13 mouse cellular contexts compared by ENCODE assay signal in genomic region chr2:165629900-165630299, GRCm38 (mm10). TPM values are rescaled to one million over a fixed set of nuclear protein-coding genes. Genes with fewer than 3 reads are reported as not detected.
A peak's percentile ranks its signal among the peaks of the same experiment; 100 is the strongest.
DNase-seq lines count a peak whose midpoint lies in the region; ATAC-seq and TF ChIP-seq lines count a peak whose summit lies in the region.
"Had no signal": no experiment of that assay in that cellular context is flagged by ENCODE, and none has a peak within 500 bp of the region (broad histone marks: within the 10 kb centered on the region; RNA-seq: fewer than 3 reads in every experiment).

No protein-coding gene starts in this region.

- no peaks in the 10 kb centered on the region for H3K36me3 ChIP-seq in limb, embryonic 14.5 days (ENCODE audit: control insufficient read depth, insufficient read depth, low read length)
- no peaks in the 10 kb centered on the region for H3K36me3 ChIP-seq in limb, embryonic 10.5 days
- peaks cover 7% of the 10 kb centered on the region for H3K36me3 ChIP-seq in embryonic facial prominence, embryonic 10.5 days (replicated peaks)
- H3K36me3 ChIP-seq: G1E; heart, embryonic 12.5 days had no signal

- WGBS in limb, embryonic 14.5 days: 44% methylated on average over 8 of the region's 8 CpGs
- 41% methylated on average over 8 of the region's 8 CpGs for WGBS in limb, embryonic 10.5 days
- WGBS in embryonic facial prominence, embryonic 10.5 days: 34% methylated on average over 8 of the region's 8 CpGs

- no peak overlapping the region for H3K4me3 ChIP-seq in limb, embryonic 14.5 days (replicated peaks; ENCODE audit: low read length)
- H3K4me3 ChIP-seq in limb, embryonic 10.5 days: no peak overlapping the region
- H3K4me3 ChIP-seq in embryonic facial prominence, embryonic 10.5 days: no peak overlapping the region
- H3K4me3 ChIP-seq: heart, embryonic 12.5 days had no signal

- H3K27me3 ChIP-seq in limb, embryonic 14.5 days (ENCODE audit: control insufficient read depth, insufficient read depth, low read length): no peaks in the 10 kb centered on the region
- no peaks in the 10 kb centered on the region; the same call in 1 of the 2 replicates for H3K27me3 ChIP-seq in limb, embryonic 10.5 days (ENCODE audit: low read depth, poor library complexity, severe bottlenecking)
- H3K27me3 ChIP-seq in embryonic facial prominence, embryonic 10.5 days (replicated peaks; ENCODE audit: low read depth, poor library complexity, severe bottlenecking): no peaks in the 10 kb centered on the region
- H3K27me3 ChIP-seq: heart, embryonic 12.5 days had no signal

- TF ChIP-seq POLR2A in limb, embryonic 14.5 days (IDR thresholded peaks at IDR 0.05; ENCODE audit: borderline replicate concordance, extremely low read depth, insufficient read depth, insufficient read length): no peak

- H3K27ac ChIP-seq in limb, embryonic 14.5 days (replicated peaks; ENCODE audit: low read depth, low read length): no peak overlapping the region
- H3K27ac ChIP-seq in limb, embryonic 10.5 days: no peak overlapping the region
- H3K27ac ChIP-seq in embryonic facial prominence, embryonic 10.5 days (replicated peaks): 0 out of 2 replicates have a peak overlapping the region, but pooled peaks have one; percentile 26

- no peak overlapping the region for H3K9ac ChIP-seq in limb, embryonic 14.5 days (ENCODE audit: low read depth, low read length, severe bottlenecking)
- H3K9ac ChIP-seq: heart, embryonic 12.5 days had no signal

- peaks cover 7% of the 10 kb centered on the region for H3K4me1 ChIP-seq in limb, embryonic 14.5 days (ENCODE audit: control insufficient read depth, insufficient read depth, low read length)
- peaks cover 48% of the 10 kb centered on the region for H3K4me1 ChIP-seq in limb, embryonic 10.5 days
- peaks cover 55% of the 10 kb centered on the region for H3K4me1 ChIP-seq in embryonic facial prominence, embryonic 10.5 days
- H3K4me1 ChIP-seq: heart, embryonic 12.5 days had no signal

- peak; percentile 26 for DNase-seq in adrenal gland, postnatal 14 days
- no peak for DNase-seq in adrenal gland, adult 8-10 months
- peak; percentile 17 for DNase-seq in limb, embryonic 14.5 days (ENCODE audit: low spot score)
- DNase-seq in limb, embryonic 10.5 days (ENCODE audit: low spot score): no peak
- DNase-seq in embryonic facial prominence, embryonic 10.5 days (ENCODE audit: low spot score): peak; percentile 38
- DNase-seq in retina, postnatal 1 day: peak; percentile 65
- DNase-seq in layer of hippocampus, adult 8-10 months (ENCODE audit: low spot score in 2 of 2): no peak
- no peak for DNase-seq in frontal cortex, postnatal 36 days (ENCODE audit: low spot score in 2 of 2)
- DNase-seq: kidney, postnatal 4 days; lung, adult 18-20 months; thymus, postnatal 14 days had no signal

- no peak overlapping the region for H3K4me2 ChIP-seq in limb, embryonic 14.5 days (replicated peaks; ENCODE audit: low read depth, low read length, severe bottlenecking)
- H3K4me2 ChIP-seq: heart, embryonic 12.5 days had no signal

- ATAC-seq in limb, embryonic 14.5 days (ENCODE audit: low FRiP score, low read depth): peak; percentile 62

- no peaks in the 10 kb centered on the region for H3K9me3 ChIP-seq in limb, embryonic 14.5 days (ENCODE audit: control insufficient read depth, low read length)
- no peaks in the 10 kb centered on the region for H3K9me3 ChIP-seq in limb, embryonic 10.5 days (replicated peaks)
- H3K9me3 ChIP-seq in embryonic facial prominence, embryonic 10.5 days: no peaks in the 10 kb centered on the region
- H3K9me3 ChIP-seq: G1E; heart, embryonic 12.5 days had no signal

RNA-seq across cellular contexts. Expression of gene Eya2, which starts 35.1 kb away (rescaled TPM):
- total RNA-seq in adrenal gland, postnatal 14 days (2021): 3.2 and 5.3 TPM in 2 replicates
- 1 to 10 TPM; 2.1 to 5.0 (median 3.9) TPM for total RNA-seq in adrenal gland, adult 8-10 months (2022)
- 32.6 and 48.5 TPM in 2 replicates for polyA plus RNA-seq in limb, embryonic 14.5 days (2012; rRNA removed)
- 18.8 and 22.4 TPM in 2 replicates for polyA plus RNA-seq in limb, embryonic 14.5 days (2014; fragmentation: Nextera tagmentation; extraction: Ambion mirVana)
- 6.9 and 7.7 TPM in 2 replicates for polyA plus RNA-seq in limb, embryonic 10.5 days (2016; fragmentation: Nextera tagmentation; extraction: Ambion mirVana)
- 38.6 and 41.9 TPM in 2 replicates for polyA plus RNA-seq in embryonic facial prominence, embryonic 10.5 days (2016; fragmentation: Nextera tagmentation; extraction: Ambion mirVana)
- total RNA-seq in layer of hippocampus, adult 8-10 months (2022): 1 to 10 TPM; 2.6 to 4.5 (median 3.0) TPM
- total RNA-seq: G1E had no signal
- polyA plus RNA-seq: G1E had no signal

Comparison
In these comparisons a context has a peak if more than half of its experiments do, and no peak if none do; other contexts are left out.
1. DNase-seq: peak in adrenal gland, postnatal 14 days (single experiment), limb, embryonic 14.5 days (single experiment), embryonic facial prominence, embryonic 10.5 days (single experiment) and retina, postnatal 1 day (single experiment); none in adrenal gland, adult 8-10 months (single experiment), limb, embryonic 10.5 days (single experiment), layer of hippocampus, adult 8-10 months (0 of 2) and frontal cortex, postnatal 36 days (0 of 2).